Mouse (Mus musculus) right cerebral cortex, postnatal 36 days (tissue): ENCODE measurements at regions not wholly inside any gene's neighbourhood (a gene's known extent, or its start where the extent isn't known, plus 50 kb on each side); places are given as distances from the start of the nearest gene placed in this dataset.
A peak's percentile ranks its signal among the peaks of the same experiment; 100 is the strongest.
"Not testable (repeated sequence)": the region's sequence is repeated elsewhere in the genome, so short reads cannot be mapped to it uniquely, and the experiment has no call there.

ENCODE experiments used
- DNase-seq, 2 experiments: peaks; one replicate each; pipeline ENCODE4 v3.0.0; 2022; ENCODE audit warnings: low spot score in 2 of 2, mixed read lengths in 1 of 2

- no peak for DNase-seq
Observed at GRCm38 (mm10) chr19:54099292-54099691, 55.3 kb downstream of the Adra2a start.

GRCm38 (mm10) chr19:54099769-54100168 lies 55.8 kb downstream of the Adra2a start:
- no peak for DNase-seq

- DNase-seq = no peak
Observed at GRCm38 (mm10) chr19:54106571-54106970, 62.6 kb downstream of the Adra2a start.

- DNase-seq = no peak
Observed at GRCm38 (mm10) chr19:54107103-54107821, 63.3 kb downstream of the Adra2a start.

- no peak for DNase-seq
Observed at GRCm38 (mm10) chr19:54110080-54110479, 66.1 kb downstream of the Adra2a start.

GRCm38 (mm10) chr19:54112691-54113090 lies 68.7 kb downstream of the Adra2a start:
- no peak for DNase-seq

GRCm38 (mm10) chr19:54113421-54113820 lies 69.5 kb downstream of the Adra2a start:
- no peak for DNase-seq

GRCm38 (mm10) chr19:54114588-54115317 lies 70.8 kb downstream of the Adra2a start:
- no peak for DNase-seq

GRCm38 (mm10) chr19:54115335-54115734 lies 71.4 kb downstream of the Adra2a start:
- no peak for DNase-seq

GRCm38 (mm10) chr19:54116829-54117228 lies 72.9 kb downstream of the Adra2a start:
- no peak for DNase-seq

- DNase-seq = no peak
Observed at GRCm38 (mm10) chr19:54117676-54118075, 73.7 kb downstream of the Adra2a start.

GRCm38 (mm10) chr19:54123586-54123985 lies 79.6 kb downstream of the Adra2a start:
- no peak for DNase-seq

- not testable (repeated sequence) for DNase-seq
Observed at GRCm38 (mm10) chr19:54151766-54152165, 107.8 kb downstream of the Adra2a start.

GRCm38 (mm10) chr19:54154400-54154799 lies 110.4 kb downstream of the Adra2a start:
- DNase-seq = no peak

- DNase-seq = no peak
Observed at GRCm38 (mm10) chr19:54170361-54170760, 126.4 kb downstream of the Adra2a start.

GRCm38 (mm10) chr19:54174090-54175055 lies 130.4 kb downstream of the Adra2a start:
- DNase-seq = peak; percentile 17 to 41

- no peak for DNase-seq
Observed at GRCm38 (mm10) chr19:54175766-54176165, 131.8 kb downstream of the Adra2a start.

- peak in 1 of 2 experiments; percentile 24 for DNase-seq
Observed at GRCm38 (mm10) chr19:54177491-54177890, 133.5 kb downstream of the Adra2a start.

GRCm38 (mm10) chr19:54200407-54200806 lies 156.5 kb downstream of the Adra2a start:
- DNase-seq = no peak

GRCm38 (mm10) chr19:54202456-54202855 lies 158.5 kb downstream of the Adra2a start:
- DNase-seq = peak; percentile 16 to 56

GRCm38 (mm10) chr19:54206819-54207218 lies 162.9 kb downstream of the Adra2a start:
- DNase-seq = no peak

GRCm38 (mm10) chr19:54212169-54212568 lies 168.2 kb downstream of the Adra2a start:
- no peak for DNase-seq
